Mouse (Mus musculus) embryonic facial prominence, embryonic 12.5 days (tissue): ENCODE results near the gene Ghr. TPM values are rescaled to one million over a fixed set of nuclear protein-coding genes. Genes with fewer than 3 reads are reported as not detected.

ENCODE experiments used
- ATAC-seq: fragments of 200-750 bp; cut with Nextera tagmentation; 2 replicates; pipeline ENCODE4 v1.8.0; 2017; ENCODE audit not compliant: insufficient number of reproducible peaks, insufficient read depth, low FRiP score, low TSS enrichment
- H3K27ac ChIP-seq: fragments of 300-500 bp; sonication (generic); 2 replicates; pipeline ENCODE4 v1.5.1; 2016; ENCODE audit warnings: mild to moderate bottlenecking
- H3K27me3 ChIP-seq: fragments of 300-500 bp; sonication (generic); 2 replicates; pipeline ENCODE4 v1.6.1; 2016; ENCODE audit warnings: mild to moderate bottlenecking, moderate library complexity
- H3K36me3 ChIP-seq: fragments of 300-500 bp; sonication (generic); 2 replicates; pipeline ENCODE4 v1.6.1; 2016; ENCODE audit warnings: mild to moderate bottlenecking
- H3K4me1 ChIP-seq: fragments of 300-500 bp; sonication (generic); 2 replicates; pipeline ENCODE4 v1.6.1; 2016
- H3K4me2 ChIP-seq: fragments of 300-500 bp; sonication (generic); replicated peaks from 2 replicates; pipeline ENCODE4 v1.6.1; 2016; ENCODE audit warnings: mild to moderate bottlenecking, moderate library complexity
- H3K4me3 ChIP-seq: fragments of 300-500 bp; sonication (generic); 2 replicates; pipeline ENCODE4 v1.5.1; 2016; ENCODE audit warnings: mild to moderate bottlenecking
- H3K9ac ChIP-seq: fragments of 300-500 bp; sonication (generic); 2 replicates; pipeline ENCODE4 v1.6.1; 2016; ENCODE audit warnings: mild to moderate bottlenecking, moderate library complexity
- H3K9me3 ChIP-seq: fragments of 300-500 bp; sonication (generic); 2 replicates; pipeline ENCODE4 v1.6.1; 2016; ENCODE audit warnings: mild to moderate bottlenecking, moderate library complexity
- WGBS: fragments of 180-500 bp; shearing (Covaris S2); methylation state at CpG from one replicate; pipeline ENCODE4 v1.1.7; 2016; 5-methylcytosine and 5-hydroxymethylcytosine counted together
- polyA plus RNA-seq: library from polyadenylated mRNA; unstranded; fragments of >200 nt; fragmentation: Nextera tagmentation; extraction: Ambion mirVana; gene quantifications from 2 replicates; pipeline ENCODE4 v1.2.1, GENCODE M21; 2016

The Ghr gene
- polyA plus RNA-seq, 1 experiment from 2014 or later = 44.6 TPM

DNA sequence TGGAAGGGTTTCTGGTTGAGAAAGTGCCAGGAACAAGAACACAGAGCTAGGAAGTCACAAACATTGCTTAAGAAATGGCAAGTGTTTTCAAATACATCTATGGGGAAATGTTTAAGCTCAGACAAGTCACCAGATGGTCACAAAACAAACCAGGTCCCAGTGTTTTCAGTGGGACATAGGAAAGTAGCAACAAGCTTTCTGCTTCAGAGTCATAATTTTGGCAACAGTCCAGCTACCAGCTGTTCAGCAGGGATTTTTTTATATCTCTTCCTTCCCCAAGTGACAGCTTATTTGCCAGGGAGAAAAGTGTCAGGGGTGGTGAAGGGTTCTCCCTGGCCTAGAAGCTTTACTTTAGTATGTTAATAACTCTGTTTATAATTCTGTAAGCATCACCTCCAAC is 270.4 kb downstream of the Ghr start:
- no peak overlapping the region for H3K9ac ChIP-seq
- H3K27me3 ChIP-seq = no peaks in the 10 kb centered on the region
- H3K4me2 ChIP-seq = no peak overlapping the region
- H3K27ac ChIP-seq = no peak overlapping the region
- H3K9me3 ChIP-seq = no peaks in the 10 kb centered on the region
- H3K4me1 ChIP-seq = no peaks in the 10 kb centered on the region
- H3K4me3 ChIP-seq = no peak overlapping the region
- ATAC-seq = no peak
- no peaks in the 10 kb centered on the region for H3K36me3 ChIP-seq

DNA sequence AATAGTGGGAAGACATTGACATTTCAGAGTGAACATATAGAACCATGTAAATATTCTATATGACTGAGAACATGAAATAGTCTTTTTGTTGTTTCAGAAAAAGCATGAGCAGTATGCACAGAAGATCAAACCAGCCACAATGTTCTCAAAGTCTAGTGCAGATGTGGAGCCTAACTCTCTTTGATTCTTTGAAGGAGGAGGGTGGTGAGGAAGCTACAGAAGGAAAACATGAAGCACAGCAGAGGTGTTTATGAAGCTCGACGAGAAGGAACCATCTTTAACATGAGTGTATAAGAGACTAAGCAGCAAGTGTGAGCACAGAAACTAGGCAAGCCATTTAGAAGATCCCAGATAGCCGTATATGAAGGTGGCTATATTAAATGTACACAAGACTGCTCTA is 273.4 kb downstream of the Ghr start:
- H3K36me3 ChIP-seq = no peaks in the 10 kb centered on the region
- no peaks in the 10 kb centered on the region for H3K4me1 ChIP-seq
- no peak overlapping the region for H3K9ac ChIP-seq
- H3K27ac ChIP-seq = no peak overlapping the region
- no peaks in the 10 kb centered on the region for H3K9me3 ChIP-seq
- H3K4me2 ChIP-seq = no peak overlapping the region
- no peak for ATAC-seq
- H3K4me3 ChIP-seq = no peak overlapping the region
- no peaks in the 10 kb centered on the region for H3K27me3 ChIP-seq
- whole genome bisulfite sequencing = 90% methylated on average over 3 of the region's 3 CpGs

DNA sequence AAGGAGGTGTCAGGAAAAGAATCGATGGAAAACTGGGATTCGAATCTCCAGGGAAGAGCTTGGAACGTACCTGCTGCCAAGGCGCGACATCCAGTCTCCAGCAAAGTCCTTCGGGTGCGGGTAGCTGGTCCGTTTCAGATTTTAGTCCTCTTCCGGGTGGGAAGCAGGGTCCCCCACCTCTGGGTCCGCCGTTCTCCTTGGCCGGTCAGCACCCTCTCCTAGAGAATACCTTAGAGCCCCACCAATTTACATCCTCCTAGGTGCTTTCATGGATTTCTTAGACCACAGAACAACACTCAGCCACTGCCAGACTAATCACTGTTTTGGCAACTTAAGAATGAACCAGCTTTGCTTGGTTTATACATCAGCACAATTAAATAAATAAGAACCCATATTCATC is 279.9 kb downstream of the Ghr start, which contains the start of gene Ccdc152:
TSS of gene Ccdc152 (minus strand) at position 101 of the 400 bp plus-strand sequence.
- WGBS = 86% methylated on average over 12 of the region's 12 CpGs
- Histone ChIP-seq H3K4me2 (no peak within 1 kb of the TSS), H3K27me3 (no peaks in the 10 kb centered on the region), H3K27ac (no peak within 1 kb of the TSS), H3K4me1 (no peaks in the 10 kb centered on the region), H3K4me3 (no peak within 1 kb of the TSS), H3K9ac (no peak within 1 kb of the TSS), H3K9me3 (no peaks in the 10 kb centered on the region), H3K36me3 (no peaks in the 10 kb centered on the region)
- no peak for ATAC-seq

GRCm38 (mm10) chr15:3300361-3301100 is 282.8 kb downstream of the Ghr start:
- 74% methylated on average over 4 of the region's 4 CpGs for WGBS

DNA sequence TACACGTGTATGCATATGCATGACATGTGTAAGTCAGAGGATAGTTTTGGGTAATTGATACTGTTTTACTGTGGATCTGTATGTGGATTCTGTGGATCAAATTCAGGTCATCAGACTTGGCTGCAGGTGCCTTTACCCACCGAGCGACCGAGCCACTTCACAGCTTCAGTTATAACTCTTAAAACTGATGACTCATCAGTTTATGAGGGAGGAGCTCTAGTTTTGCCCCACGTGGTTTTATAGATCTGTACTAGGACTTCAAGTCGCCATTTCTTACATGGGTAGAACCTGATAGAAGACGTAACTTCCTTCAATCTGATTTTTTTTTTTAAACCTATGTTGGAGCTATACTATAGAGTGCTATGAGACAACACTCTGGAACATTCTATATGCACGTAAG is 285.7 kb downstream of the Ghr start:
- ATAC-seq = no peak

More at GRCm38 (mm10) chr15:3300361-3301100, 282.8 kb downstream of the Ghr start:
- no peaks in the 10 kb centered on the region for H3K4me1 ChIP-seq
- no peaks in the 10 kb centered on the region for H3K36me3 ChIP-seq
- no peak overlapping the region for H3K4me3 ChIP-seq
- no peak overlapping the region for H3K4me2 ChIP-seq
- H3K27me3 ChIP-seq = no peaks in the 10 kb centered on the region
- H3K9ac ChIP-seq = no peak overlapping the region
- no peaks in the 10 kb centered on the region for H3K9me3 ChIP-seq
- ATAC-seq = no peak
- no peak overlapping the region for H3K27ac ChIP-seq

GRCm38 (mm10) chr15:3295986-3296385 is 287.3 kb downstream of the Ghr start:
- Histone ChIP-seq H3K4me3 (no peak overlapping the region), H3K4me1 (no peaks in the 10 kb centered on the region), H3K27me3 (no peaks in the 10 kb centered on the region), H3K9me3 (no peaks in the 10 kb centered on the region), H3K27ac (no peak overlapping the region), H3K36me3 (no peaks in the 10 kb centered on the region), H3K4me2 (no peak overlapping the region), H3K9ac (no peak overlapping the region)
- ATAC-seq = no peak
- WGBS = 66% methylated on average over 1 of the region's 1 CpGs

More for the DNA sequence above, 285.7 kb downstream of the Ghr start:
- H3K4me1 ChIP-seq = no peaks in the 10 kb centered on the region
- no peak overlapping the region for H3K27ac ChIP-seq
- no peaks in the 10 kb centered on the region for H3K36me3 ChIP-seq
- 81% methylated on average over 8 of the region's 8 CpGs for WGBS
- no peak overlapping the region for H3K4me3 ChIP-seq
- H3K9ac ChIP-seq = no peak overlapping the region
- no peaks in the 10 kb centered on the region for H3K9me3 ChIP-seq
- H3K4me2 ChIP-seq = no peak overlapping the region
- H3K27me3 ChIP-seq = no peaks in the 10 kb centered on the region

DNA sequence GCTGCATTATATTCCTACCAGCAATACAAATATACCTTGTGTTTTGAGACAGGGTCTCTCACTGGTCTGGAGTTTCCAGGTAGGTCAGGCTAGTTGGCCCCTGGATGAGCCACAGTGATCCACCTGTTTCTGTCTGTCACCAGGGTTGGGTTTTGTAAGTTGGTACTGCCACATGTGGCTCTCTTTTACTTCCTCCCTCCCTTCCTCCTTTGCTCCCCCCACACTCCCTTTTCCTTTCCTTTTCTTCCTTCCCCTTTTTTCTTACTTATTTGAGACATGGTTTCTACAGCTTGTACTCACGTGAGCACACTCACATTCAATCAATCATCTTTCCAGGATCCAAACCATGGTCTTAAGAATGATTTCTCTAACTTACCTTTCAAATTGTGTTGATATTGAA is 289.8 kb downstream of the Ghr start:
- WGBS = 62% methylated on average over 1 of the region's 1 CpGs
- ATAC-seq = no peak
- H3K27me3 ChIP-seq = no peaks in the 10 kb centered on the region
- H3K9me3 ChIP-seq = no peaks in the 10 kb centered on the region
- H3K4me2 ChIP-seq = no peak overlapping the region
- H3K27ac ChIP-seq = no peak overlapping the region
- no peaks in the 10 kb centered on the region for H3K4me1 ChIP-seq
- H3K4me3 ChIP-seq = no peak overlapping the region
- no peak overlapping the region for H3K9ac ChIP-seq
- no peaks in the 10 kb centered on the region for H3K36me3 ChIP-seq

DNA sequence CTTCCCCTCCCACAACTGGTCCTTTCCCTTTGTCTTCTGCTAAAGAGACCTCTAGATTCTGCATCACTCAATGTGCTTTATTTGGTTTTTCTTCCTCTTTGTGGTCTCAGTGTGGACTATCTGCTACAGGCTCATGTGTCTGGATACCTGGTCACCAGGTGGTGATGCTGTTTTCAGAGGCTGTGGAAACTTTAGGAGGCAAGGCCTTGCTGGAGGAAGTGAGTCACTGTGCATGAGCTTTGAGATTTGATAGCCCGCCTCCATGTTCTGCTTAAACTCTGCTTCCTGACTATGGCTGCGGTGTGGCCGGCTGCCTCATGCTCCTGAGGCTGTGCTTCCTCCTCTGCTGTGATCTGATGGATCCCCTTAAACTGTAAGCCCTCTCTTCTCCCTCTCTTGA is 292.9 kb downstream of the Ghr start:
- no peak overlapping the region for H3K4me2 ChIP-seq
- no peaks in the 10 kb centered on the region for H3K4me1 ChIP-seq
- H3K4me3 ChIP-seq = no peak overlapping the region
- whole genome bisulfite sequencing = 72% methylated on average over 3 of the region's 3 CpGs
- ATAC-seq = no peak
- no peaks in the 10 kb centered on the region for H3K36me3 ChIP-seq
- no peak overlapping the region for H3K9ac ChIP-seq
- no peak overlapping the region for H3K27ac ChIP-seq
- H3K27me3 ChIP-seq = no peaks in the 10 kb centered on the region
- no peaks in the 10 kb centered on the region for H3K9me3 ChIP-seq

DNA sequence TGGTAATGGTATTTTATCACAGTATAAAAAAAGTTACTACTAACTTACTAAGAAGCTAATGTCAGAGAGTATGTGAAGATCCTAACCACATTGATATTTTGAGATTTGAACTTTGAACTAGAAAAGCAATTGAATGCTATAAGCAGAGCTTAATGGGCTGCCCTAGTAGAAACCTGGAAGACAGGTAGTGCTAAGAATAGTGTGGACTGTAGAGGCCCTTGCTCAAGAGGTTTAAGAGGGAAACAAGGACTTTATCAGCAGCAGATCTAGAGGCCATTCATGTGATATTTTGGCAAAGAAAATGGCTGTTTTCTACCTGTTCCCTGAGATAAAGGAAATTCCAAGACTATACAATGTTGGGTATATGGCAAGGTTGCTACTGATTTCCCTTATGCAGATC is 297.3 kb downstream of the Ghr start:
- no peak for ATAC-seq
- H3K4me3 ChIP-seq = no peak overlapping the region
- H3K36me3 ChIP-seq = no peaks in the 10 kb centered on the region
- no peaks in the 10 kb centered on the region for H3K4me1 ChIP-seq
- H3K9ac ChIP-seq = no peak overlapping the region
- no peak overlapping the region for H3K4me2 ChIP-seq
- H3K27ac ChIP-seq = no peak overlapping the region
- no peaks in the 10 kb centered on the region for H3K9me3 ChIP-seq
- no peaks in the 10 kb centered on the region for H3K27me3 ChIP-seq

- peaks cover 5% of the 10 kb centered on the region; the same call in 1 of the 2 replicates for H3K36me3 ChIP-seq
- H3K4me2 ChIP-seq = no peak overlapping the region
- no peak overlapping the region for H3K4me3 ChIP-seq
- WGBS = 74% methylated on average over 1 of the region's 1 CpGs
- no peak for ATAC-seq
- no peaks in the 10 kb centered on the region for H3K27me3 ChIP-seq
- H3K9ac ChIP-seq = no peak overlapping the region
- H3K4me1 ChIP-seq = no peaks in the 10 kb centered on the region
- H3K9me3 ChIP-seq = no peaks in the 10 kb centered on the region
- no peak overlapping the region for H3K27ac ChIP-seq
These were observed 301.6 kb downstream of the Ghr start for GRCm38 (mm10) chr15:3281737-3282136.

- H3K9ac ChIP-seq = no peak overlapping the region
- H3K27ac ChIP-seq = no peak overlapping the region
- no peaks in the 10 kb centered on the region for H3K4me1 ChIP-seq
- H3K4me3 ChIP-seq = no peak overlapping the region
- H3K36me3 ChIP-seq = peaks cover 5% of the 10 kb centered on the region; the same call in 1 of the 2 replicates
- no peaks in the 10 kb centered on the region for H3K27me3 ChIP-seq
- no peaks in the 10 kb centered on the region for H3K9me3 ChIP-seq
- ATAC-seq = no peak
- no peak overlapping the region for H3K4me2 ChIP-seq
These were observed 302.1 kb downstream of the Ghr start for GRCm38 (mm10) chr15:3281216-3281615.

GRCm38 (mm10) chr15:3279242-3279641 is 304.1 kb downstream of the Ghr start:
- no peaks in the 10 kb centered on the region for H3K4me1 ChIP-seq

More at GRCm38 (mm10) chr15:3279242-3279641, 304.1 kb downstream of the Ghr start:
- WGBS = 77% methylated on average over 7 of the region's 7 CpGs
- no peaks in the 10 kb centered on the region for H3K27me3 ChIP-seq
- no peak overlapping the region for H3K27ac ChIP-seq
- no peak for ATAC-seq
- no peak overlapping the region for H3K4me3 ChIP-seq
- peaks cover 5% of the 10 kb centered on the region; the same call in 1 of the 2 replicates for H3K36me3 ChIP-seq
- H3K9me3 ChIP-seq = no peaks in the 10 kb centered on the region
- H3K4me2 ChIP-seq = no peak overlapping the region
- no peak overlapping the region for H3K9ac ChIP-seq
